In genomic region chr10:42861446-42861845, GRCm38 (mm10) we compare ENCODE assay signal across 13 mouse cellular contexts. TPM values are rescaled to one million over a fixed set of nuclear protein-coding genes. Genes with fewer than 3 reads are reported as not detected.
A peak's percentile ranks its signal among the peaks of the same experiment; 100 is the strongest.
DNase-seq lines count a peak whose midpoint lies in the region; ATAC-seq and TF ChIP-seq lines count a peak whose summit lies in the region.
"Had no signal": no experiment of that assay in that cellular context is flagged by ENCODE, and none has a peak within 500 bp of the region (broad histone marks: within the 10 kb centered on the region; RNA-seq: fewer than 3 reads in every experiment).

No protein-coding gene starts in this region.

- no peaks in the 10 kb centered on the region for H3K36me3 ChIP-seq in forebrain, embryonic 14.5 days (ENCODE audit: control insufficient read depth, insufficient read depth, low read length)
- H3K36me3 ChIP-seq in forebrain, embryonic 11.5 days (ENCODE audit: control insufficient read depth, insufficient read depth, low read length), result no peaks in the 10 kb centered on the region
- no peaks in the 10 kb centered on the region for H3K36me3 ChIP-seq in midbrain, embryonic 13.5 days
- no peaks in the 10 kb centered on the region for H3K36me3 ChIP-seq in midbrain, embryonic 11.5 days (ENCODE audit: control insufficient read depth, insufficient read depth, low read length)
- H3K36me3 ChIP-seq in hindbrain, postnatal 0 days (ENCODE audit: insufficient read depth, low read length), result no peaks in the 10 kb centered on the region
- no peaks in the 10 kb centered on the region for H3K36me3 ChIP-seq in kidney, embryonic 15.5 days
- H3K36me3 ChIP-seq: embryonic facial prominence, embryonic 15.5 days had no signal

- H3K9ac ChIP-seq in forebrain, embryonic 14.5 days (ENCODE audit: low read length), result no peak overlapping the region
- no peak overlapping the region for H3K9ac ChIP-seq in forebrain, embryonic 11.5 days (ENCODE audit: low read length)
- H3K9ac ChIP-seq in midbrain, embryonic 13.5 days (replicated peaks), result no peak overlapping the region
- no peak overlapping the region for H3K9ac ChIP-seq in midbrain, embryonic 11.5 days (ENCODE audit: low read length)
- no peak overlapping the region for H3K9ac ChIP-seq in hindbrain, postnatal 0 days (replicated peaks; ENCODE audit: low read length)
- H3K9ac ChIP-seq in kidney, embryonic 15.5 days, result no peak overlapping the region
- H3K9ac ChIP-seq: embryonic facial prominence, embryonic 15.5 days had no signal

- TF ChIP-seq CTCF in hindbrain, postnatal 0 days (IDR thresholded peaks at IDR 0.05; ENCODE audit: low read depth), result no peak

- no peaks in the 10 kb centered on the region for H3K9me3 ChIP-seq in forebrain, embryonic 14.5 days (replicated peaks; ENCODE audit: control insufficient read depth, low read length)
- H3K9me3 ChIP-seq in forebrain, embryonic 11.5 days (ENCODE audit: control insufficient read depth, low read length), result no peaks in the 10 kb centered on the region
- H3K9me3 ChIP-seq in midbrain, embryonic 13.5 days, result no peaks in the 10 kb centered on the region
- no peaks in the 10 kb centered on the region for H3K9me3 ChIP-seq in midbrain, embryonic 11.5 days (ENCODE audit: control insufficient read depth, low read length)
- H3K9me3 ChIP-seq in hindbrain, postnatal 0 days (ENCODE audit: low read length), result no peaks in the 10 kb centered on the region
- no peaks in the 10 kb centered on the region for H3K9me3 ChIP-seq in kidney, embryonic 15.5 days (replicated peaks)
- H3K9me3 ChIP-seq: embryonic facial prominence, embryonic 15.5 days had no signal

- H3K4me1 ChIP-seq in forebrain, embryonic 14.5 days (ENCODE audit: control insufficient read depth, insufficient read depth, low read length), result peaks cover 26% of the 10 kb centered on the region
- H3K4me1 ChIP-seq in forebrain, embryonic 11.5 days (replicated peaks; ENCODE audit: control insufficient read depth, insufficient read depth, low read length), result peaks cover 16% of the 10 kb centered on the region
- peaks cover 51% of the 10 kb centered on the region for H3K4me1 ChIP-seq in midbrain, embryonic 13.5 days (replicated peaks)
- peaks cover 5% of the 10 kb centered on the region for H3K4me1 ChIP-seq in midbrain, embryonic 11.5 days (ENCODE audit: control insufficient read depth, insufficient read depth, low read length)
- peaks cover 13% of the 10 kb centered on the region for H3K4me1 ChIP-seq in hindbrain, postnatal 0 days (ENCODE audit: insufficient read depth, low read length)
- H3K4me1 ChIP-seq in kidney, embryonic 15.5 days, result peaks cover 48% of the 10 kb centered on the region

- 86% methylated on average over 7 of the region's 7 CpGs for WGBS in forebrain, embryonic 14.5 days
- WGBS in forebrain, embryonic 11.5 days, result 76% methylated on average over 7 of the region's 7 CpGs
- WGBS in midbrain, embryonic 13.5 days, result 75% methylated on average over 7 of the region's 7 CpGs
- WGBS in midbrain, embryonic 11.5 days, result 82% methylated on average over 7 of the region's 7 CpGs
- WGBS in hindbrain, postnatal 0 days, result 72% methylated on average over 7 of the region's 7 CpGs
- 78% methylated on average over 7 of the region's 7 CpGs for WGBS in kidney, embryonic 15.5 days

- DNase-seq in forebrain, embryonic 14.5 days (ENCODE audit: low spot score), result no peak
- DNase-seq in forebrain, embryonic 11.5 days (ENCODE audit: low spot score), result no peak
- no peak for DNase-seq in midbrain, embryonic 11.5 days (ENCODE audit: low spot score, missing footprints)
- DNase-seq in hindbrain, postnatal 0 days (ENCODE audit: low spot score), result no peak
- DNase-seq in thymus, postnatal 14 days, result peak; percentile 41
- DNase-seq in lung, postnatal 36 days, result no peak
- DNase-seq: cerebellum, postnatal 25 days; gastrocnemius, postnatal 36 days; heart, postnatal 4 days; kidney, postnatal 36 days had no signal

- no peak for ATAC-seq in forebrain, embryonic 14.5 days
- ATAC-seq in forebrain, embryonic 11.5 days (replicated peaks; ENCODE audit: low FRiP score), result no peak
- no peak for ATAC-seq in midbrain, embryonic 13.5 days
- ATAC-seq in midbrain, embryonic 11.5 days (ENCODE audit: low FRiP score), result no peak
- no peak for ATAC-seq in hindbrain, postnatal 0 days
- ATAC-seq in kidney, embryonic 15.5 days (replicated peaks; ENCODE audit: low FRiP score), result no peak

- H3K27ac ChIP-seq in forebrain, embryonic 14.5 days (ENCODE audit: low read depth, low read length), result no peak overlapping the region
- H3K27ac ChIP-seq in forebrain, embryonic 11.5 days (ENCODE audit: low read depth, low read length), result no peak overlapping the region
- no peak overlapping the region for H3K27ac ChIP-seq in midbrain, embryonic 13.5 days
- H3K27ac ChIP-seq in midbrain, embryonic 11.5 days (ENCODE audit: low read depth, low read length), result no peak overlapping the region
- H3K27ac ChIP-seq in hindbrain, postnatal 0 days, result no peak overlapping the region
- H3K27ac ChIP-seq in kidney, embryonic 15.5 days, result no peak overlapping the region
- H3K27ac ChIP-seq: embryonic facial prominence, embryonic 15.5 days had no signal

- peaks cover 3% of the 10 kb centered on the region; the same call in 1 of the 2 replicates for H3K27me3 ChIP-seq in forebrain, embryonic 14.5 days (replicated peaks; ENCODE audit: control insufficient read depth, insufficient read depth, low read length)
- peaks cover 13% of the 10 kb centered on the region for H3K27me3 ChIP-seq in forebrain, embryonic 11.5 days (ENCODE audit: control insufficient read depth, insufficient read depth, low read length)
- no peaks in the 10 kb centered on the region for H3K27me3 ChIP-seq in midbrain, embryonic 13.5 days
- H3K27me3 ChIP-seq in midbrain, embryonic 11.5 days (ENCODE audit: control insufficient read depth, insufficient read depth, low read length), result no peaks in the 10 kb centered on the region
- no peaks in the 10 kb centered on the region for H3K27me3 ChIP-seq in hindbrain, postnatal 0 days (ENCODE audit: insufficient read depth, low read length)
- peaks cover 24% of the 10 kb centered on the region for H3K27me3 ChIP-seq in kidney, embryonic 15.5 days
- H3K27me3 ChIP-seq: embryonic facial prominence, embryonic 15.5 days had no signal

- H3K4me2 ChIP-seq in forebrain, embryonic 14.5 days (ENCODE audit: low read length), result peak overlapping the region; percentile 29; the same call in 1 of the 2 replicates
- H3K4me2 ChIP-seq in forebrain, embryonic 11.5 days (ENCODE audit: low read depth, low read length, severe bottlenecking), result no peak overlapping the region
- H3K4me2 ChIP-seq in midbrain, embryonic 13.5 days (replicated peaks), result peak overlapping the region; percentile 26
- no peak overlapping the region for H3K4me2 ChIP-seq in midbrain, embryonic 11.5 days
- H3K4me2 ChIP-seq in hindbrain, postnatal 0 days (ENCODE audit: low read depth, low read length), result peak overlapping the region; percentile 67
- H3K4me2 ChIP-seq in kidney, embryonic 15.5 days, result no peak overlapping the region

- no peak overlapping the region for H3K4me3 ChIP-seq in forebrain, embryonic 14.5 days (ENCODE audit: low read depth, low read length)
- no peak overlapping the region for H3K4me3 ChIP-seq in forebrain, embryonic 11.5 days (ENCODE audit: low read depth, low read length)
- H3K4me3 ChIP-seq in midbrain, embryonic 13.5 days (replicated peaks), result peak overlapping the region; percentile 15; the same call in 1 of the 2 replicates
- no peak overlapping the region for H3K4me3 ChIP-seq in midbrain, embryonic 11.5 days (ENCODE audit: low read depth, low read length)
- peak overlapping the region; percentile 8; the same call in 1 of the 2 replicates for H3K4me3 ChIP-seq in hindbrain, postnatal 0 days (ENCODE audit: low read length)
- H3K4me3 ChIP-seq in kidney, embryonic 15.5 days (replicated peaks), result no peak overlapping the region

RNA-seq across cellular contexts. Expression of gene Scml4, which starts 1.3 kb away (rescaled TPM):
- polyA plus RNA-seq in forebrain, embryonic 14.5 days (2014; fragmentation: Nextera tagmentation; extraction: Ambion mirVana), result 4.9 and 9.0 TPM in 2 replicates
- polyA plus RNA-seq in forebrain, embryonic 11.5 days (2014; fragmentation: Nextera tagmentation; extraction: Ambion mirVana), result 0.83 and 1.4 TPM in 2 replicates
- 10.3 and 11.3 TPM in 2 replicates for polyA plus RNA-seq in midbrain, embryonic 13.5 days (2015; fragmentation: Nextera tagmentation; extraction: Ambion mirVana)
- 1.1 and 1.4 TPM in 2 replicates for polyA plus RNA-seq in midbrain, embryonic 11.5 days (2014; fragmentation: Nextera tagmentation; extraction: Ambion mirVana)
- 16.4 and 21.1 TPM in 2 replicates for total RNA-seq in hindbrain, postnatal 0 days (2014; rRNA removed)
- 4.9 and 7.0 TPM in 2 replicates for polyA plus RNA-seq in hindbrain, postnatal 0 days (2015; fragmentation: Nextera tagmentation; extraction: Ambion mirVana)
- 1.4 and 1.5 TPM in 2 replicates for polyA plus RNA-seq in kidney, embryonic 15.5 days (2015; fragmentation: Nextera tagmentation; extraction: Ambion mirVana)

Comparison
In these comparisons a context has a peak if more than half of its experiments do, and no peak if none do; other contexts are left out.
1. H3K4me2 ChIP-seq: peak in forebrain, embryonic 14.5 days (single experiment), midbrain, embryonic 13.5 days (single experiment) and hindbrain, postnatal 0 days (single experiment); none in forebrain, embryonic 11.5 days (single experiment), midbrain, embryonic 11.5 days (single experiment) and kidney, embryonic 15.5 days (single experiment).
2. H3K4me3 ChIP-seq: peak in midbrain, embryonic 13.5 days (single experiment) and hindbrain, postnatal 0 days (single experiment); none in forebrain, embryonic 14.5 days (single experiment), forebrain, embryonic 11.5 days (single experiment), midbrain, embryonic 11.5 days (single experiment) and kidney, embryonic 15.5 days (single experiment).